Mouse (Mus musculus) embryonic stem cell, embryonic (primary cell): ENCODE results near the gene Stx7.
"Not testable (repeated sequence)": the region's sequence is repeated elsewhere in the genome, so short reads cannot be mapped to it uniquely, and the experiment has no call there.

ENCODE experiments used
- CTCF ChIA-PET, 4 experiments: fragments of 300-600 bp in 2 of 4; fragments of 350-600 bp in 2 of 4; sonication (Branson Sonifier 250); formaldehyde crosslinking; loops; one replicate each; lab custom pipeline; 2022; ENCODE audit warnings: inconsistent platforms in 2 of 4; lab: Charles Lee
- POLR2A ChIA-PET, 4 experiments: fragments of 300-600 bp in 2 of 4; fragments of 350-600 bp in 2 of 4; sonication (Branson Sonifier 250); formaldehyde crosslinking; loops; one replicate each; lab custom pipeline; 2022; ENCODE audit warnings: antibody characterized with exemption in 4 of 4, inconsistent platforms in 1 of 4; lab: Charles Lee

Gene Stx7

GRCm38 (mm10) chr10:24149135-24149781, at the start of gene Stx7:
Stx7 (plus strand) TSS chr10:24149302.
- ChIA-PET POLR2A (interaction anchor here (0.5 to 2.3 kb wide), 23 partner anchors 8 to 782 kb away, joined by 3 to 12 read pairs (median 4); partner anchors contain the start of gene Rps12 (in 1 of the 4)), CTCF (interaction anchor here in 2 of 4 experiments (0.6 to 1.7 kb wide), 6 partner anchors 17 to 476 kb away, joined by 3 to 12 read pairs (median 4); no protein-coding TSS in a partner anchor)

- CTCF ChIA-PET, POLR2A ChIA-PET: not testable (repeated sequence)
Observed at GRCm38 (mm10) chr10:24101812-24102211, 47.3 kb upstream of the Stx7 start, which contains the start of gene Taar8c. Taar8c (minus strand) TSS chr10:24101912.

GRCm38 (mm10) chr10:24103299-24103698, 45.8 kb upstream of the Stx7 start:
- POLR2A ChIA-PET, CTCF ChIA-PET: not testable (repeated sequence)

GRCm38 (mm10) chr10:24107747-24108146, 41.4 kb upstream of the Stx7 start:
- POLR2A ChIA-PET, result interaction anchor here in 1 of 4 experiments (0.7 kb wide), 1 partner anchor 42 kb away, joined by 3 read pairs; no protein-coding TSS in a partner anchor

GRCm38 (mm10) chr10:24108236-24108635, 40.9 kb upstream of the Stx7 start:
- CTCF ChIA-PET, result no interaction called here
- POLR2A ChIA-PET, result interaction anchor here in 1 of 4 experiments (0.6 kb wide), 1 partner anchor 129 kb away, joined by 3 read pairs; no protein-coding TSS in a partner anchor

More at GRCm38 (mm10) chr10:24107747-24108146, 41.4 kb upstream of the Stx7 start:
- CTCF ChIA-PET, result interaction anchor here in 1 of 4 experiments (0.8 kb wide), 1 partner anchor 25 kb away, joined by 10 read pairs; no protein-coding TSS in a partner anchor

- POLR2A ChIA-PET, result interaction anchor here in 1 of 4 experiments (0.6 kb wide), 1 partner anchor 1011 kb away, joined by 3 read pairs; no protein-coding TSS in a partner anchor
- CTCF ChIA-PET, result interaction anchor here in 1 of 4 experiments (2.3 kb wide), 1 partner anchor 22 kb away, joined by 10 read pairs; no protein-coding TSS in a partner anchor
Observed at GRCm38 (mm10) chr10:24109434-24109833, 39.7 kb upstream of the Stx7 start, which contains the start of gene Taar9. Taar9 (minus strand) TSS chr10:24109534.

GRCm38 (mm10) chr10:24111116-24111778, 37.9 kb upstream of the Stx7 start:
- ChIA-PET POLR2A (interaction anchor here in 1 of 4 experiments (1.2 kb wide), 1 partner anchor 22 kb away, joined by 4 read pairs; no protein-coding TSS in a partner anchor), CTCF (interaction anchor here (0.6 to 2.4 kb wide), 11 partner anchors 20 to 831 kb away, joined by 3 to 10 read pairs (median 4); partner anchors contain the start of gene Taar7e (in 1 of the 4))

- POLR2A ChIA-PET, result interaction anchor here in 3 of 4 experiments (0.6 to 2.0 kb wide), 20 partner anchors 16 to 936 kb away, joined by 3 to 11 read pairs (median 4); partner anchors contain the start of genes Ccn2 (in 1 of the 3), Rps12 (in 1 of the 3) and Stx7 (in 1 of the 3)
- CTCF ChIA-PET, result interaction anchor here (0.5 to 2.3 kb wide), 40 partner anchors 8 to 717 kb away, joined by 3 to 12 read pairs (median 5); partner anchors contain the start of genes Stx7 (in 2 of the 4) and Taar2 (in 1 of the 4)
Observed at GRCm38 (mm10) chr10:24131451-24132262, 17.4 kb upstream of the Stx7 start.

- ChIA-PET CTCF (interaction anchor here (0.6 to 2.3 kb wide), 29 partner anchors 13 to 718 kb away, joined by 3 to 12 read pairs (median 5); partner anchors contain the start of genes Stx7 (in 2 of the 4) and Taar2 (in 1 of the 4)), POLR2A (interaction anchor here in 3 of 4 experiments (0.7 to 2.0 kb wide), 19 partner anchors 17 to 936 kb away, joined by 3 to 11 read pairs (median 4); partner anchors contain the start of gene Stx7 (in 1 of the 3))
Observed at GRCm38 (mm10) chr10:24132273-24132672, 16.8 kb upstream of the Stx7 start.

- POLR2A ChIA-PET, result interaction anchor here in 2 of 4 experiments (0.6 to 1.8 kb wide), 4 partner anchors 22 to 345 kb away, joined by 3 to 5 read pairs (median 4); no protein-coding TSS in a partner anchor
- CTCF ChIA-PET, result interaction anchor here in 1 of 4 experiments (2.3 kb wide), 1 partner anchor 154 kb away, joined by 12 read pairs; no protein-coding TSS in a partner anchor
Observed at GRCm38 (mm10) chr10:24133132-24133531, 16.0 kb upstream of the Stx7 start.

GRCm38 (mm10) chr10:24134071-24134645, 14.9 kb upstream of the Stx7 start:
- POLR2A ChIA-PET, result interaction anchor here in 1 of 4 experiments (1.8 kb wide), 1 partner anchor 23 kb away, joined by 4 read pairs; no protein-coding TSS in a partner anchor

GRCm38 (mm10) chr10:24138623-24139261, 10.4 kb upstream of the Stx7 start:
- ChIA-PET CTCF (interaction anchor here in 2 of 4 experiments (1.1 to 1.5 kb wide), 2 partner anchors 173 to 174 kb away, joined by 3 read pairs; no protein-coding TSS in a partner anchor), POLR2A (interaction anchor here (0.5 to 1.5 kb wide), 5 partner anchors 10 to 1815 kb away, joined by 3 to 7 read pairs (median 3); partner anchors contain the start of gene Stx7 (in 2 of the 4))

More at GRCm38 (mm10) chr10:24134071-24134645, 14.9 kb upstream of the Stx7 start:
- CTCF ChIA-PET, result interaction anchor here in 1 of 4 experiments (0.7 kb wide), 1 partner anchor 64 kb away, joined by 3 read pairs; no protein-coding TSS in a partner anchor

GRCm38 (mm10) chr10:24142735-24143134, 6.4 kb upstream of the Stx7 start:
- POLR2A ChIA-PET, result no interaction called here
- CTCF ChIA-PET, result no interaction called here

GRCm38 (mm10) chr10:24150086-24150485, 984 bp downstream of the Stx7 start:
- ChIA-PET CTCF (interaction anchor here in 2 of 4 experiments (1.4 to 1.7 kb wide), 2 partner anchors 18 kb away, joined by 6 to 12 read pairs; no protein-coding TSS in a partner anchor), POLR2A (interaction anchor here (0.6 to 2.3 kb wide), 15 partner anchors 7 to 363 kb away, joined by 3 to 12 read pairs (median 3); partner anchors contain the start of genes Rps12 (in 1 of the 4) and Vnn1 (in 1 of the 4))

- POLR2A ChIA-PET, result interaction anchor here in 2 of 4 experiments (0.6 to 1.8 kb wide), 15 partner anchors 10 to 1228 kb away, joined by 3 to 9 read pairs (median 4); partner anchors contain the start of genes Stx7 (in 2 of the 2), Ccn2 (in 1 of the 2) and Rps12 (in 1 of the 2)
- CTCF ChIA-PET, result interaction anchor here in 2 of 4 experiments (0.5 to 0.6 kb wide), 3 partner anchors 31 to 179 kb away, joined by 3 to 4 read pairs (median 3); no protein-coding TSS in a partner anchor
Observed at GRCm38 (mm10) chr10:24158470-24159254, 9.6 kb downstream of the Stx7 start.
